In the genomic region with DNA sequence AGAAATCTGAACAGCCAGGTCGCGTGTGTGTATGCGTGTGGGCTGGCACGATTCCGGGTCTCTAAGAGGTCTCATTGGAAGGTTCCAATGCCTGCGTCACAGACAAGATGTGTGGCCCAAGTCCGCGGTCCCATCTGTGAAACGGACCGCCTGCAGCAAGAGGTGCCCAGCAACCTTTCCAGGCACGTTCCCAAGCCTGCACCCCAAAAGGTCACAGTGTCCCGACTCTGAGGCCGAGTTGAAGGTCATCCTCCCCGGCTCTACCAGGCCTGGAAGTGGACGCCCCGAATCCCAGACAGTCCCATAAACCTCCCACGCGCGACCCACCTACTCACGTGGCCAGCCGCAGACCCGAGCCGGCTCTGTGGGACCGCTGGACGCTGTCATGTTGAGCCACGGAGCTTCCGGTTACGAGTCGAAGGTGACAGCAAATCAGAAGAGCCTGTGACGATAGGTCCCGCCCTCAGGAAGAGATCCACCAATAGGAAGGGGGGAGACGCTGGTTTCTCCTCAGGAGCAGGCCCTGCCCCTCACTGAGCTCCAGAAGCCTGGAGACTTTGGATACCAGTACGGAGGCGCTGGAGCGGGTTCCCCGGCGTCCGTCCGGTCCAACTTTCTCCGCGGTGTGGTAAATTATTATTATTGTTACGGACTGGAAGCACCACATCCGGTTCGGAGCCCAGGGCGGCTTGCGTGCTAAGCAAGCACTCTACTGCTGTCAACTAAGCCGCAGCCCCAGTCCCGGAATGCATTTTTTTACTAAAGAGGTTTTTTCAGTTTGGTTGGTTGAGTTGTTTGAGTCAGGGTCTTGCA, we compare ENCODE assay signal across 8 mouse cellular contexts. TPM values are rescaled to one million over a fixed set of nuclear protein-coding genes. Genes with fewer than 3 reads are reported as not detected.
DNase-seq lines count a peak whose midpoint lies in the region; ATAC-seq and TF ChIP-seq lines count a peak whose summit lies in the region.

A gene (minus strand): TSS at position 417 of the 813 bp plus-strand sequence.

- TF ChIP-seq CTCF in lung, postnatal 0 days (IDR thresholded peaks at IDR 0.05): no peak

- TF ChIP-seq EP300 in lung, postnatal 0 days (IDR thresholded peaks at IDR 0.05): no peak

- peaks cover 17% of the 10 kb centered on the region for H3K36me3 ChIP-seq in hindbrain, embryonic 10.5 days
- no peaks in the 10 kb centered on the region for H3K36me3 ChIP-seq in lung, postnatal 0 days (ENCODE audit: insufficient read depth, low read length)

- peak; percentile 88 for DNase-seq in MN1 (ENCODE audit: low spot score)
- peak; percentile 98 for DNase-seq in cerebellum, adult 9-10 months
- peak; percentile 93 for DNase-seq in hindbrain, embryonic 10.5 days (ENCODE audit: low spot score)
- peak; percentile 98 for DNase-seq in layer of hippocampus, adult 9-11 months
- peak; percentile 99 for DNase-seq in lung, postnatal 0 days (ENCODE audit: low spot score)
- DNase-seq in ovary, postnatal 14 days (ENCODE audit: low spot score): peak; percentile 81
- peak; percentile 92 for DNase-seq in thymus, postnatal 14 days

- peak within 1 kb of the TSS; percentile 86 for H3K4me3 ChIP-seq in hindbrain, embryonic 10.5 days
- peak within 1 kb of the TSS; percentile 75 for H3K4me3 ChIP-seq in lung, postnatal 0 days (ENCODE audit: low read depth, low read length)

- WGBS in hindbrain, embryonic 10.5 days: under 1% methylated on average over 48 of the region's 48 CpGs
- under 1% methylated on average over 48 of the region's 48 CpGs for WGBS in lung, postnatal 0 days

- H3K9me3 ChIP-seq in hindbrain, embryonic 10.5 days: no peaks in the 10 kb centered on the region
- no peaks in the 10 kb centered on the region for H3K9me3 ChIP-seq in lung, postnatal 0 days (ENCODE audit: low read length)

- H3K9ac ChIP-seq in lung, postnatal 0 days (replicated peaks; ENCODE audit: low read depth): peak within 1 kb of the TSS; percentile 68

- peak within 1 kb of the TSS; percentile 86 for H3K27ac ChIP-seq in hindbrain, embryonic 10.5 days
- H3K27ac ChIP-seq in lung, postnatal 0 days (ENCODE audit: low read length): peak within 1 kb of the TSS; percentile 78

- ATAC-seq in frontal cortex, adult (ENCODE audit: low TSS enrichment): peak; percentile 99
- peak; percentile 99 for ATAC-seq in lung, postnatal 0 days

- peaks cover 16% of the 10 kb centered on the region for H3K4me1 ChIP-seq in hindbrain, embryonic 10.5 days (replicated peaks)
- no peaks in the 10 kb centered on the region for H3K4me1 ChIP-seq in lung, postnatal 0 days (ENCODE audit: insufficient read depth, low read depth, low read length)

- peak within 1 kb of the TSS; percentile 78 for H3K4me2 ChIP-seq in lung, postnatal 0 days (replicated peaks; ENCODE audit: low read depth, low read length)

- no peaks in the 10 kb centered on the region for H3K27me3 ChIP-seq in hindbrain, embryonic 10.5 days (ENCODE audit: insufficient read depth, poor library complexity, severe bottlenecking)
- H3K27me3 ChIP-seq in lung, postnatal 0 days (replicated peaks; ENCODE audit: insufficient read depth, low read length): no peaks in the 10 kb centered on the region

RNA-seq across cellular contexts. Expression of the gene that starts here (rescaled TPM):
- 42.6 and 45.5 TPM in 2 replicates for polyA plus RNA-seq in hindbrain, embryonic 10.5 days (2016; fragmentation: Nextera tagmentation; extraction: Ambion mirVana)
- 21.3 and 21.9 TPM in 2 replicates for polyA plus RNA-seq in lung, postnatal 0 days (2015; fragmentation: Nextera tagmentation; extraction: Ambion mirVana)

Comparison
In these comparisons a context has a peak if more than half of its experiments do, and no peak if none do; other contexts are left out.
1. Peak in every context shown above with its lines: DNase-seq, ATAC-seq, H3K4me3 ChIP-seq and H3K27ac ChIP-seq.